Mouse (Mus musculus) induced T-regulatory cell, adult 2 months (primary cell): ENCODE measurements around the gene Kdm3a.

Source experiments
- DNase-seq: peaks from one replicate; pipeline ENCODE4 v3.0.0-alpha.2; 2012; ENCODE audit warnings: low read depth

Kdm3a gene

GRCm38 (mm10) chr6:71632829-71633662, at the start of gene Kdm3a:
Gene Kdm3a (minus strand): TSS chr6:71632990.
- peak; percentile 99 for DNase-seq

DNA sequence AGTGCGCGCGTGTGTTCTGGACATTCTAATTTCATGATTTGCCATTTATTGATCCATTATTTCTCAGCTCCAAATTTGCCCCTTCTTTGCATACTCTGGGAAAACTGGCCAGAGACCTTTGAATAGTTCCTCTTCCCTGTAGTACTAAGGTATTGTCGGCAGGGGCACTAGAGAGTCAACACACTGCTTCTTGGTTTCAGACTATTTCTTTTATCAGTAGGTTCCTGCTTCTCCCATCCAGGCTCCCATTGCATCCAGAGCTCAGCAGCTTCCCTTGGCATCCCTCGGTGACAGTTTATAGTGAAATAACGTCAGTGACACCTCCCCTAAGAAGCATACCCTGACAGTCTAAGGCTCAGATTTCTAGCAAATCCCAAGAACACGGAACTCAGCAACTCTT, 46.1 kb upstream of the Kdm3a start:
- peak; percentile 14 for DNase-seq

- DNase-seq = peak; percentile 23
Observed at GRCm38 (mm10) chr6:71673166-71673565, 40.4 kb upstream of the Kdm3a start.

DNA sequence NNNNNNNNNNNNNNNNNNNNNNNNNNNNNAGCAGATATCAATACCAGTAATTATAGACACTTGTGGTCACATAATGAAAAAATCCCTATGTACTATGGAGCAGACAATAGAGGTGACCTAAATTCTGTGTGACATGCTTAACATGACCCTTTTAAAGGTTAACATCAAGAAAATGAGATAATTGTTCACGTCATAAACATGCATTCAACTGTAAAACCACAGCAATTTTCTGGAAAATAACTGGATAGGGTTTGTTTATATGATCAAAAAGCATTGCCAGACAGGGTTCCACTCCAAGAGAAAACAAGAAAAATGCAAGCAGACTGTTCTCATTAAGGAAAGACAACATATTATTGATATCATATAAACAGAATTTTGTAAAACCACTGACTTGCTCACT, 31.7 kb upstream of the Kdm3a start:
- no peak for DNase-seq

DNA sequence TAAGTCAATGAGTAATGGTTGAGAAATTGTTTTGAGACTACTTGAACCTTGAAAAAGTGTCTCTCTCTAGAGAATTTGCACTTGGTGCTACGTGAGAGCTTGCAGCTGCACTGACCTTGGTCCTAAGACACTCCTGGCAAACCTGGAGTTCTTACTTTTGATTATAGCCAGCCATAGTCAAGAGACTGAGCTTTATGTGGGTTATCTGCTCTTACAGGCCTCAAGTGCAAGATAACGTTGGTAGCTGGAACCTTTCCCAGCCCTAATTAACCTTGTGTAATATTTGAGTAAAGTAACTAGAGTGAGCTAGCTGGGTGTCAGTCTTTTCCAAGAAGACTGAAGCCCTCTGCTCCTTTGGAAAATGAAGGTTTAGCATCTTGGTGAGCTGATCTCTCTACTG, 25.5 kb upstream of the Kdm3a start:
- DNase-seq = no peak

DNA sequence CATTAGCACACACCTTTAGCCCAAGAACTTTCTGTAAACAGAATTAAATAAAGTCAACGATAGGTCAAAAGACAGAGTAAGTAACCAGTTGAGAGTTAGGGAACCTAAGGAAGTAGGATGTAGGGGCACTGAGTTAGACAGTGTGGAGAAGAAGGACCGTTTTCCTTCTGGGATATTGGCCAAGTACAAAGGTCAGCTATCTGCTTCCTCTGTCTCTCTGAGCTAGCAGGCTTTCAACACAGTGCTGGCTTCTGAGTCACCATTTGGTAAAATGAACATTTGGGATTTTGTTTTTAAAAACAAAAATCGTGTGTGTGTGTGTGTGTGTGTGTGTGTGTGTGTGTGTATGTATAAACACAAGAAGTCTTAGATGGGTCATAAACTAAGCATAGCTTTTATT, 23.0 kb upstream of the Kdm3a start:
- DNase-seq = no peak

GRCm38 (mm10) chr6:71651868-71652267, 19.1 kb upstream of the Kdm3a start:
- no peak for DNase-seq

DNA sequence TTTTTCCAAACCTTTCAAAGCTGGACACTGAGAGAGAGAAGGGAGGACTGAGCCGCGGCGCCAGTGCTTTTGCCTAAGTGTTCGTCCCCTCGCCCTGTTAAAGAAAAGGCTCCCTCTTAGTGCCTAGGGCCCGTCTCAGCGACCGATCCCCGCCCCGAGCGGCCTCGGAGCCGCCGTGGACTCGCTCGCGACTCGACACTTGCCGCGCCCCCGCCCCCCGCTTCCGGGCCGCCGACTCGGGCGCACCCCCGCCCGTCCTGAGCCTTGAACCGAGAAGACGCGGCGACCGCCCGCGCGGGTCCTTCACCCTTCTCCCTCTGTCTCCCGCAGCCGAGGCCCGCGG, 333 bp downstream of the Kdm3a start:
- no peak for DNase-seq

- DNase-seq = no peak
Observed at GRCm38 (mm10) chr6:71631706-71632461, 906 bp downstream of the Kdm3a start.

- DNase-seq = peak; percentile 27
Observed at GRCm38 (mm10) chr6:71631196-71631595, 1.6 kb downstream of the Kdm3a start.

- DNase-seq = no peak
Observed at GRCm38 (mm10) chr6:71627325-71627724, 5.5 kb downstream of the Kdm3a start.

- DNase-seq = no peak
Observed at GRCm38 (mm10) chr6:71625984-71626383, 6.8 kb downstream of the Kdm3a start.

- DNase-seq = no peak
Observed at GRCm38 (mm10) chr6:71624723-71625122, 8.1 kb downstream of the Kdm3a start.

DNA sequence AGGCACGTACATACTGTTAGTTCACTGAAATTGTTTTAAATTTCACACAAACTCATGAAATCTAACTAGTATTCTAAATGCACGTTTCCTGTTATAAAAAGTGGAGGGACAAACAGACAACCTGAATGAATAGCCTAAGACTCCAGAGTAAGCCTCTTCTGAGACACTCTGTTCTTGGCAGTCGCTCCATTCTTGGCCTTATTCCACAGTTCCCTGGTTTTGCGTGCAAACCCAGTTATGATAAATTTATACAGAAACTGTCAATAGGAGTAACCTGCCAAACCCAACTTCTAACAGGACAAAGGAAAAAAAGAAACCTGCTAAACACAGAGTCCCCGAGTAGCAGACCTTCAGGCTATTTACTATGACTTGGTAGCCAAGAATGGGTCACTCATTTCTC, 10.8 kb downstream of the Kdm3a start:
- no peak for DNase-seq

GRCm38 (mm10) chr6:71621551-71621950, 11.2 kb downstream of the Kdm3a start:
- DNase-seq = no peak

GRCm38 (mm10) chr6:71616959-71617358, 15.8 kb downstream of the Kdm3a start:
- no peak for DNase-seq

- DNase-seq = no peak
Observed at GRCm38 (mm10) chr6:71613225-71613624, 19.6 kb downstream of the Kdm3a start.

- no peak for DNase-seq
Observed at GRCm38 (mm10) chr6:71609968-71610367, 22.8 kb downstream of the Kdm3a start.

GRCm38 (mm10) chr6:71608994-71609393, 23.8 kb downstream of the Kdm3a start:
- DNase-seq = no peak

GRCm38 (mm10) chr6:71607756-71608155, 25.0 kb downstream of the Kdm3a start:
- DNase-seq = no peak

- DNase-seq = no peak
Observed at GRCm38 (mm10) chr6:71590154-71590553, 42.6 kb downstream of the Kdm3a start.

DNA sequence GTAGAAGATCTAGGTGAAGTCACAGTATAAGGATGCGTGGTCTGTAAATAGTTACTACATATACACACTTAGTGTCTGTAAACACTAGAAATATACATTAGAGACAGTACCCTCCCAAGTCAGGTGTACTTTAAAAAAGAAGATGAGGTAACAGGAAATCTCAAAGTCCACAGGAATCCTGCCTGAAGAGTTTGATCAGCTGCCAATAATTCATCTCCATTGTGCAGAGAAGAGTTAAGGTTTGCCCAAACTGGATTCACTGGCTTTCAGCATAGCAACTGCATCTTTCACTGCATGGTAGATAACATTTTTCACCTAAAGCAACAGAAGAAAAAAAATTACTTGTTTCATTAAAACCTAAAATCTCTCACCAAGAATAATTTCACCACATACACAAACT, 43.4 kb downstream of the Kdm3a start:
- no peak for DNase-seq

GRCm38 (mm10) chr6:71583198-71583597, 49.6 kb downstream of the Kdm3a start:
- no peak for DNase-seq

GRCm38 (mm10) chr6:71579478-71579877, 53.3 kb downstream of the Kdm3a start:
- DNase-seq = no peak
